Mouse (Mus musculus) lung, adult 2 months (tissue): ENCODE measurements around the gene Abcb9.

Experiments used
- CTCF ChIP-seq: fragments of 200-500 bp; IDR thresholded peaks from 2 replicates; pipeline ENCODE4 v1.5.1; 2011; ENCODE audit warnings: mild to moderate bottlenecking, low read length, control low read depth; ENCODE audit not compliant: insufficient read depth
- POLR2A ChIP-seq: fragments of 200-500 bp; IDR thresholded peaks from 2 replicates; pipeline ENCODE4 v1.6.1; 2011; ENCODE audit warnings: low read depth, mild to moderate bottlenecking, control low read depth, low read length, borderline replicate concordance; ENCODE audit errors: extremely low read depth

- TF ChIP-seq CTCF (no peak), POLR2A (no peak)
Observed at GRCm38 (mm10) chr5:124039602-124040001, 56.0 kb downstream of the Abcb9 start.
